Mouse (Mus musculus) hindbrain, embryonic 15.5 days (tissue): Measurements from ENCODE around the gene Kit. TPM values are rescaled to one million over a fixed set of nuclear protein-coding genes. Genes with fewer than 3 reads are reported as not detected.

Source experiments
- ATAC-seq: fragments of 200-750 bp; cut with Nextera tagmentation; 2 replicates; pipeline ENCODE4 v1.8.0; 2017; ENCODE audit warnings: low read depth, moderate number of reproducible peaks, moderate TSS enrichment; ENCODE audit not compliant: low FRiP score
- H3K27ac ChIP-seq: fragments of 300-500 bp; sonication (generic); replicated peaks from 2 replicates; pipeline ENCODE4 v1.5.1; 2015; ENCODE audit warnings: mild to moderate bottlenecking, inconsistent platforms
- H3K27me3 ChIP-seq: fragments of 300-500 bp; sonication (generic); 2 replicates; pipeline ENCODE4 v1.6.1; 2015; ENCODE audit warnings: control low read depth, inconsistent platforms
- H3K36me3 ChIP-seq: fragments of 300-500 bp; sonication (generic); 2 replicates; pipeline ENCODE4 v1.6.1; 2015; ENCODE audit warnings: control low read depth, inconsistent platforms
- H3K4me1 ChIP-seq: fragments of 300-500 bp; sonication (generic); replicated peaks from 2 replicates; pipeline ENCODE4 v1.6.1; 2015; ENCODE audit warnings: control low read depth, inconsistent platforms
- H3K4me2 ChIP-seq: fragments of 300-500 bp; sonication (generic); 2 replicates; pipeline ENCODE4 v1.6.1; 2015; ENCODE audit warnings: moderate library complexity, mild to moderate bottlenecking, inconsistent platforms
- H3K4me3 ChIP-seq: fragments of 300-500 bp; sonication (generic); 2 replicates; pipeline ENCODE4 v1.5.1; 2015; ENCODE audit warnings: mild to moderate bottlenecking, inconsistent platforms
- H3K9ac ChIP-seq: fragments of 300-500 bp; sonication (generic); 2 replicates; pipeline ENCODE4 v1.6.1; 2015; ENCODE audit warnings: inconsistent platforms
- H3K9me3 ChIP-seq: fragments of 300-500 bp; sonication (generic); 2 replicates; pipeline ENCODE4 v1.6.1; 2016; ENCODE audit warnings: control low read depth, inconsistent platforms
- whole genome bisulfite sequencing: fragments of 180-500 bp; shearing (Covaris S2); methylation state at CpG from one replicate; pipeline ENCODE4 v1.1.7; 2015; 5-methylcytosine and 5-hydroxymethylcytosine counted together
- polyA plus RNA-seq: library from polyadenylated mRNA; unstranded; fragments of >200 nt; fragmentation: Nextera tagmentation; extraction: Ambion mirVana; gene quantifications from 2 replicates; pipeline ENCODE4 v1.2.1, GENCODE M21; 2015

Kit gene
- polyA plus RNA-seq, 1 experiment from 2014 or later = 56.1 TPM

DNA sequence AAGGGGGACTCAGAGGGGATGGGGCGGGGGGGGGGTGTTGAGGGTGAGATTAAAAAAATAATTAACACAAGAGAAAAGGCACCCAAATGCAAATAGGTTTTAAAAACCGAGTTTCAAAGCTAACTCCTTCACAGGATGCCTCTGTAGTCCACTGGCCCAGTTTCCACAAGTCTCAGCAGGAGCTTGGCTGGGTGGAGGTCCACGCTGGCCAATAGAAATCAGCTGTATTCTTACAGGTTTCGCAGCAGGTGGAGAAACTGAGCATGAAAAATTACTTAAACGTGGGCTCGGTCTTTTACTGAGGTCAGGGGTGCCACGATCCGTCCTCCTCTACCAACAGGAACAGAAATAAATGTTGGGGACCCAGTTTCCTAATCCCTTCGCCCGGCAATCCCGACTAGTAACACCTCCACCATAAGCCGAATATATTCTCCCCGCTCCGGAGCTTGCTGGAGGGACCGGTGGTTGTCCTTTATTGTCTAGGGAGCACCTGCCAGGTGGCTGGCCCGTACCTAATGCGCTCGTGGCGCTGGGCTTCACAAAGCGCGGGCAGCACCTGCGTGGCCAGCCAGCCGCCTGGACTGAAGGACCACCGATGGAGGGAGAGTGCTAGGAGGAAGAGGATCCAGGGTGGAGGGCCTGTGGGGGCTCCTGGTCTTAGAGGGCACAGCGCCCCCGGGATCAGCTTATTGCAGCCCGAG, 415 bp upstream of the Kit start:
- ATAC-seq = no peak; the same call in 1 of the 2 replicates
- H3K9ac ChIP-seq = peak overlapping the region; percentile 72
- H3K4me2 ChIP-seq = peak overlapping the region; percentile 88
- no peaks in the 10 kb centered on the region for H3K9me3 ChIP-seq
- peak overlapping the region; percentile 84 for H3K27ac ChIP-seq
- peak overlapping the region; percentile 70 for H3K4me3 ChIP-seq
- H3K4me1 ChIP-seq = peaks cover 30% of the 10 kb centered on the region
- 3% methylated on average over 27 of the region's 27 CpGs for WGBS
- H3K27me3 ChIP-seq = no peaks in the 10 kb centered on the region
- H3K36me3 ChIP-seq = no peaks in the 10 kb centered on the region

DNA sequence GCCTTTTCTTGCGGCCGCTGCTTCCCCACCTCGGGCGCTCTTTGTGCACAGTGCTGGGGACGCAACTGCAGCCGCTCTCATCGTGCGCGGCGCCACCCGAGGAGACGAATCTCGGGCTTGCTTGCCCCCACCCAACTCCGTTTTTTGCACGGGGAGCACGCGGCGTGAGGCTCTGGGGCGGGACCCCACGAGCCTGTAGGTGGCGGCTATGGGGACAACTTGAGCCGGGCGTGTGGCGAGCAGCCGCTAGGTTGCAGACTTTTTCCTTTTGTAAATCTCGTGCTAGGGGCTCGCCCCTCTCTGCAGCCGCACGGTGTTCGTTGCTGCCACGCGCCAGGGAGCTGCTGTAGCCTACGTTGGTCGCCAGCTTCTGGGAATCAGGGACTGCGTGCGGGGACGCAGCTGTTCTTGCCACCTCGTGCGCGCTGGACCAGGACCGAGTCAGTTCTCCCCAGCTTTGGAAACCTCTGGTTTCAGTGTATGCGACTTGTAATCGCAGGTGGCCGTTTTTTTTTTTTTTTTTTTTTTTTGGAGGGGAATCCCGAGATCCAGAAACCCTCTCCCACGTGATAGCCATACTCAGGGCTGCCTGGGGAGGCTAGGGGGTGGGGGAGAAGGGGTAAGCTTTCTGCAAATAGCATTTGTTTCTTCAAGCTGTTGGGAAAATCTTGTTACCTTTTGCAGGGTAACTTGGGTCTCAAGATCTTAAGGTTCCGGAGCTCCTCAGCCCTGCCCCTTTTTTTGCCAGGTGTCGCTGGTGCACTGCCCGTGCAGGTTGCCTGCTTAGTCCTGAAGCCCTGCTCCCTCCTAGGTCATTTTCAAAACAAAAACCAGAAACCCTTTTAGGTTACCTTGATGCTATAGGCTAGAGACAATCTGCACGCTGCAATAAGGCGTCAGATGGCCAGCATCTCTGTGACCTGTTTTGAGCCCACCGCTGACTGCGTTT, 1.1 kb downstream of the Kit start:
- WGBS = under 1% methylated on average over 53 of the region's 53 CpGs
- no peaks in the 10 kb centered on the region for H3K36me3 ChIP-seq
- H3K9me3 ChIP-seq = no peaks in the 10 kb centered on the region
- H3K4me3 ChIP-seq = peak overlapping the region; percentile 70
- H3K9ac ChIP-seq = peak overlapping the region; percentile 72
- peaks cover 30% of the 10 kb centered on the region for H3K4me1 ChIP-seq
- H3K27me3 ChIP-seq = no peaks in the 10 kb centered on the region
- H3K27ac ChIP-seq = peak overlapping the region; percentile 84
- peak; percentile 83 for ATAC-seq
- peak overlapping the region; percentile 88 for H3K4me2 ChIP-seq

DNA sequence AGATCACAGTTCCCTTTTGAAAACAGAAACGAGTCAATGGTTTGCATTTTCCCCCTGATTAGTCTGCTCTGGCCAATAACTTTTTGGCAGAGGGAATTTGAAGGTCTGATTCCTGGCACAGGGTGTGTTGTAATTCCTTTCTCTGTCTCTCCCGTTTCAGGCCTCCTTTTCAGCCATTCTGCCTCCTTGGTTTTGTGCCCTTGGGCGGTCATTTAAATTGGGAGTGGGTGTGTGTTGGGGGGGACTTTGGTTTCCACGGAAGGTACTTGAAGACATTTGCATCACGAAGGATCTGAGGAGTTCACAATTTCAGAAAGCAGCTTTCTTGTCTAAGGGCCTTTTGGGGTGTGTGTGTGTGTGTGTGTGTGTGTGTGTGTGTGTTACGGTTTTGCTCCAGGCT, 2.0 kb downstream of the Kit start:
- no peaks in the 10 kb centered on the region for H3K27me3 ChIP-seq
- 22% methylated on average over 6 of the region's 6 CpGs for WGBS
- peak overlapping the region; percentile 84 for H3K27ac ChIP-seq

DNA sequence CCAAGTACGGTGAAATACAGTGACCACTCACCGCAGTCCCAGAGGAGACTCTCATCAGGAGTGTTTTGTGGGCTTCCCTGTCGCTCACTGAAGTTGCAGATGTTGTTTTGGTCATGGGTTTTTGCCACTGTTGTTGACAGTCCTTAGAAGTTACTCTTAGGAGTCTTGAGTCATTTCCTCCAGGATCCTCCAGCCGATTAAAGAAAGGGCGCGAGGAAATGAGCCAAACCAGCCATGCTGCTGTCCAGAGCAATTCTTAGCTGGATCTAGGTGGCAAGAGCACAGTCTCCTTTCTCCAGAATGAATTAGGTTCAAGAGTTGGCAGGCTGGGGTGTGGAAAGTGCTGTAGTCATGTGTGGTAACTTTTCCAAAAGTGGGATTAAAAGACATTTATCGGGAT, 3.4 kb downstream of the Kit start:
- no peak overlapping the region for H3K27ac ChIP-seq
- H3K27me3 ChIP-seq = no peaks in the 10 kb centered on the region
- peak overlapping the region; percentile 70 for H3K4me3 ChIP-seq
- peaks cover 30% of the 10 kb centered on the region for H3K4me1 ChIP-seq
- no peaks in the 10 kb centered on the region for H3K36me3 ChIP-seq
- peak overlapping the region; percentile 88 for H3K4me2 ChIP-seq
- no peaks in the 10 kb centered on the region for H3K9me3 ChIP-seq
- H3K9ac ChIP-seq = no peak overlapping the region
- WGBS = 71% methylated on average over 7 of the region's 7 CpGs
- no peak for ATAC-seq

More for the DNA sequence above, 2.0 kb downstream of the Kit start:
- peak overlapping the region; percentile 72 for H3K9ac ChIP-seq
- peak overlapping the region; percentile 88 for H3K4me2 ChIP-seq
- no peaks in the 10 kb centered on the region for H3K9me3 ChIP-seq
- peaks cover 30% of the 10 kb centered on the region for H3K4me1 ChIP-seq
- peak overlapping the region; percentile 70 for H3K4me3 ChIP-seq
- no peaks in the 10 kb centered on the region for H3K36me3 ChIP-seq
- ATAC-seq = no peak

DNA sequence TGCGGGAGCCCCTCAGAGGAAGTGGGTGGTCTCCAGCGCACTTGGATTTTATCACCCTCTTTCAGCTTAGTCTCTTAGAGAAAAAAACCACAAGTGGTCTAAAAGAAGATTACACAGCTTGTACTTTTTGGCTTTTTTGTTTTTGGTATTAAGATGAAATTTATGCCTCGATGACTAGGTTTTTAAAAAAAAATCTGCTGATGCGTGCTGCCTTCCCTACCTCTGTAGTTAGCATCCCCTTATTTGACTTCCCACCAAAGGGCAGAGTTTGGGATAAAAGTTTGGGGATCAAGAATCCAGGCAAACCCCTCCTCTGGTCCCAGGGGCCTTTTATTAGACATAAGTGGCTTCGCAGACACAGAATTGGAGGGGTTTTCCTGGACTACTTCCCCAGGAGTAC, 4.5 kb downstream of the Kit start:
- Histone ChIP-seq H3K36me3 (no peaks in the 10 kb centered on the region), H3K4me1 (peaks cover 30% of the 10 kb centered on the region), H3K9me3 (no peaks in the 10 kb centered on the region), H3K4me3 (no peak overlapping the region), H3K27ac (no peak overlapping the region), H3K9ac (no peak overlapping the region), H3K4me2 (peak overlapping the region; percentile 88; the same call in 1 of the 2 replicates), H3K27me3 (no peaks in the 10 kb centered on the region)
- WGBS = 93% methylated on average over 5 of the region's 5 CpGs
- ATAC-seq = no peak

DNA sequence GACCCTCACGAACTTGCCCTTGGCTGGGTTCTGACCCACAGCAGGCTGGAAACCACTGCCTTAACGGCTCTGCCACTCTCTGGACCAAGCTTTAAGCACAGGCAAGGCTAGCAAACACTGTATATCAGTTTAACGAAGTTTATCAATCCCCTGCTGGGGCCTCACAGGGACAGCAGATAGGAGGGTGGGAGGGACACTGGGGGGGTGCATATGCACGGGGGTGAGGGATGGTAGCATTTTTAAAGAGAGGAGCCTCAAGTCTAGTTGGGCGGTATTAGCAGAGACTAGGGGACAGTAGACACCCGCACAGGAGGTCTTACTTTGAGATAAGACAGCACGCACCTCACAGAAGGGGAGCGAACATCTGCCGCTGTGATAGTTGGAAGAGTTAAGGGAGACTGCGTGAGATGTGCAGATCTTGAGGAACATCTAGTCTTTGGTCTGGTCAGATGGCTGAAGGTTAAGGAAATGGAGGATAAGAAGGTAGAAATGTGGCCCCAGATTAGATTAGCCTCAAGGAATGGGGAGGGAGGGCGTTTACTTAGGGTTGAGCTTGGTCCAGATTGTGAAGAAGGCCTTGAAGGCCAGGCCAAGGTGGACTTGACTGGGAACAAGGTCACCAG, 5.0 kb downstream of the Kit start:
- 84% methylated on average over 11 of the region's 11 CpGs for WGBS
- no peak for ATAC-seq
- H3K4me3 ChIP-seq = no peak overlapping the region

DNA sequence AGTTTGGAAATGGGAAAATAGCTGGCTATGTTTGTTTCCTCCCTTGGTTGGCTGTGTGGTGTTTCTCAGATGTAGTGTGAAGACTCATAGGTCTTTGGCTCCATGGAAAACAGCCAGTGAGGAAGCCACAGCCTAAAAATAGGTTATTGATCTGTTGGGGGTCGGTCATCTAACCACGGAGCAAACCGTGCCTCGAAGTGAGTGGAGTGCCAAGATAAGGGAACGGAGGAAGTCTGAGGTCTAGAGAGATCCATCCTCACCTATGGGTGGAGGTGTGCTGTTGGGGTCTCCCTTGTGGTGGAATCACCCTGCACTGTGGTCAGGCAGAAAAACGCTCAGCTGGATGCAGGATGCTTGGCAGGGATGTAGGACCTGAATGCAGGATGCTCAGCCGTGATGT, 7.2 kb downstream of the Kit start:
- no peaks in the 10 kb centered on the region for H3K36me3 ChIP-seq
- 87% methylated on average over 7 of the region's 7 CpGs for WGBS
- H3K9me3 ChIP-seq = no peaks in the 10 kb centered on the region
- ATAC-seq = no peak
- H3K4me3 ChIP-seq = no peak overlapping the region
- H3K27ac ChIP-seq = no peak overlapping the region
- H3K4me1 ChIP-seq = peaks cover 22% of the 10 kb centered on the region
- H3K27me3 ChIP-seq = no peaks in the 10 kb centered on the region
- no peak overlapping the region for H3K4me2 ChIP-seq
- no peak overlapping the region for H3K9ac ChIP-seq

More for the DNA sequence above, 5.0 kb downstream of the Kit start:
- no peak overlapping the region for H3K4me2 ChIP-seq
- no peaks in the 10 kb centered on the region for H3K9me3 ChIP-seq
- H3K27ac ChIP-seq = no peak overlapping the region
- no peaks in the 10 kb centered on the region for H3K36me3 ChIP-seq
- H3K27me3 ChIP-seq = no peaks in the 10 kb centered on the region
- no peak overlapping the region for H3K9ac ChIP-seq
- H3K4me1 ChIP-seq = peaks cover 30% of the 10 kb centered on the region

DNA sequence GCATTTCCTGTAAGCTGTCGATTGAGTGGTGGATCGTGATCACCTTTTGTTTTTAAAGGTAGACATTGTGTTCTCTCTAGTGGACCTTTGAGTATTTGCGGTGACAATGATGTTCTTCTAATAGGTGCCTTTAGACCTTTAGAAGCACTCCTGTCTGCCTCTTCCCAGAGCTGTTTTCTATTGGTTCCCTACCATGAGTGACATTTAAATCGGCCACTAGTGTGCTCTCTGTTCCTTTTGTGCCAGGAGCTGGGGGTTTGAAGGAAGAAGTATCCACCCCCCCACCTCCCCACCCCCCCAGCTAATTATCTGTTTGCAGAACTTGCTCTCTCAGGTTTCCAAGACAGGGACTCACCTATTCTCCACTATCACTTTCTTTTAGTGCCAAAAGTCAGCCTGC, 13.1 kb downstream of the Kit start:
- no peak overlapping the region for H3K27ac ChIP-seq
- no peaks in the 10 kb centered on the region for H3K9me3 ChIP-seq
- H3K4me2 ChIP-seq = no peak overlapping the region
- no peaks in the 10 kb centered on the region for H3K27me3 ChIP-seq
- H3K36me3 ChIP-seq = no peaks in the 10 kb centered on the region
- ATAC-seq = no peak
- peaks cover 23% of the 10 kb centered on the region for H3K4me1 ChIP-seq
- WGBS = 89% methylated on average over 4 of the region's 4 CpGs
- H3K4me3 ChIP-seq = no peak overlapping the region
- H3K9ac ChIP-seq = no peak overlapping the region

DNA sequence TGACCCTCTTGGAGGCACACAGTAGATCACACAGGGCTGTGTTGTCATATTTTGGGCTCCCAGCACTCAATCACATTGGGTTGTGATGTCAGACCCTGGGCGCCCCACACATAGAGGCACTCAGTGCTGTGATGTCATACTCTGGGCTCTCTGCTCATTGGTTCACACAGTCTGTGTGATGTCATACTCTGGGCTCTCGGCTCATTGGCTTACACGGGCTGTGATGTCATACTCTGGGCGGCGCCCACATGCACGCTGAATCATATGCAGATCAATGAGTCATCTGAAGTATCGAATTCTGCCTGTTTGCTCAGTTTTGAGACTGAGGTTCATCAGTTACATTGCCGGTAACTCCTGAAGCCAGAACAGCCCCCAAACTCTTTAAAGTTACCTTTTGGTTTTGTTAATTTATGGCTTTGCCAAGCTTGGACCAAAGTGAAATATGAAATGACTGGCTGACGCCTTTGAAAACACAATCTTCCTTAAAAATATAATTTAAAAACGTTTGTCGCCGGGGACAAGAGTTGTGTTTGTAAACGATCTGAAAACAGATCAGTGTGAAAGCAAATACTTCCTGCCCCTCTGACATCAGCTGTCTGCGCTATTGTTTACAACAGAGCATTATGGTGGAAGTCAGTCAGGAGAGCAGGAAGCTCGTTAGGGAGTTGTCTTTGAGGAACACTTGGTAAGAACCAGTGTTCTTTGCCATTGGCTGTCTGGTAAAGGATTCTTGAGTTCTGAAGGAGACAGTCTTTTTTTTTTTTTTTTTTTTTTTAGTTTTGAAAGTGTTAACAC, 15.0 kb downstream of the Kit start:
- 88% methylated on average over 15 of the region's 15 CpGs for WGBS
- H3K27ac ChIP-seq = no peak overlapping the region
- ATAC-seq = no peak; the same call in 1 of the 2 replicates
- H3K4me3 ChIP-seq = no peak overlapping the region
- H3K9me3 ChIP-seq = no peaks in the 10 kb centered on the region
- no peaks in the 10 kb centered on the region for H3K27me3 ChIP-seq
- H3K36me3 ChIP-seq = no peaks in the 10 kb centered on the region
- no peak overlapping the region for H3K4me2 ChIP-seq
- no peak overlapping the region for H3K9ac ChIP-seq
- H3K4me1 ChIP-seq = peaks cover 34% of the 10 kb centered on the region

DNA sequence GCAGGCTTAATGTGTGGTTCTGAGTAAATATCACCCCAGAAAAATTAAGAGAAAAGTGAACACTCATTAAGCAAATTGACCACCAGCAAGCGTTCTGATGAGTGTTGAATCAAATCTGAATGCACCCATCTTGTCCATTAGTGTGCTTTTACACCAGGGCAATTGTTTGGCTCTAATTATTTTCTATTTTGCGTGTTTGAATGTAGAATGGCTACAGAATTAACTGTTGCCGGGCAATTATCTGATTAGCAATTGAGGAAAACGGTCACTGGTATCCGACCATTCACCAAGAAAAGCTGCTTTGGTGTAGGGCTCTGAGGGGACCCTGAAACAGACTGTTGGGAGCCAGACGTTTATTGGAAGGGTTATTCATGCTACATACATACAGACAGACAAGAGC, 16.2 kb downstream of the Kit start:
- peak overlapping the region; percentile 40; the same call in 1 of the 2 replicates for H3K27ac ChIP-seq
- no peaks in the 10 kb centered on the region for H3K9me3 ChIP-seq
- H3K27me3 ChIP-seq = no peaks in the 10 kb centered on the region
- ATAC-seq = no peak
- 43% methylated on average over 6 of the region's 6 CpGs for WGBS
- no peak overlapping the region for H3K4me2 ChIP-seq
- H3K36me3 ChIP-seq = no peaks in the 10 kb centered on the region
- H3K4me1 ChIP-seq = peaks cover 43% of the 10 kb centered on the region
- H3K4me3 ChIP-seq = no peak overlapping the region
- H3K9ac ChIP-seq = no peak overlapping the region

DNA sequence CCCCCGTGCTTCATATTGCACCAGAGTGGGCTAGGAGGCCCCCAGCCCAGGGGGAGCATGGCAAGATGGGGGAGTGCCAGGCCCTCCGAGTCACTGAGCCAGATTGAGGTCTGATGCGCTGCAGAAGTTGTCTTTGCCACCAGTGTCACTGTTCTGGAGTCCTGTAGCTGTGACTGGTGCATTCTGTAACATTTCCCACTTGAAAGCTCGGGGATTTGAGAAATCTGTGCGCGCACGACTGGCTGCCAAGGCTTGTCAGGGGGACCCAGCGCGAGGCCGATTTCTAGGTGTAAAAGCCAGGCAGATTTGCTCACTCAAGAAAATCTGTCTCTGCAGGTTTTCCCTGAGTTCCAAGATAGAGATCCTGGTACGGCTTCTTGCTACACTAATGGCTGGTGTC, 16.9 kb downstream of the Kit start:
- Histone ChIP-seq H3K4me3 (no peak overlapping the region), H3K4me1 (peaks cover 49% of the 10 kb centered on the region), H3K36me3 (no peaks in the 10 kb centered on the region), H3K4me2 (no peak overlapping the region), H3K27me3 (no peaks in the 10 kb centered on the region), H3K27ac (peak overlapping the region; percentile 40; the same call in 1 of the 2 replicates), H3K9ac (no peak overlapping the region), H3K9me3 (no peaks in the 10 kb centered on the region)
- WGBS = 66% methylated on average over 11 of the region's 11 CpGs
- ATAC-seq = no peak
